Mouse (Mus musculus): ENCODE measurements around the gene Phf21a.

Gene Phf21a

GRCm38 (mm10) chr2:92240816-92241215 lies 147.9 kb downstream of the Phf21a start:
- no peak for DNase-seq

- no peak for DNase-seq
These were observed 148.4 kb downstream of the Phf21a start for GRCm38 (mm10) chr2:92241317-92241716.

- no peak for DNase-seq
These were observed 153.2 kb downstream of the Phf21a start for GRCm38 (mm10) chr2:92246112-92246511.

GRCm38 (mm10) chr2:92247711-92248110 lies 154.8 kb downstream of the Phf21a start:
- DNase-seq, result no peak

GRCm38 (mm10) chr2:92250472-92250871 lies 157.6 kb downstream of the Phf21a start:
- DNase-seq, result no peak

GRCm38 (mm10) chr2:92253777-92254176 lies 160.9 kb downstream of the Phf21a start:
- DNase-seq, result no peak

GRCm38 (mm10) chr2:92256141-92256540 lies 163.2 kb downstream of the Phf21a start:
- no peak for DNase-seq

- DNase-seq, result peak; percentile 12
These were observed 164.5 kb downstream of the Phf21a start for GRCm38 (mm10) chr2:92257372-92257956.

- DNase-seq, result no peak
These were observed 167.0 kb downstream of the Phf21a start for GRCm38 (mm10) chr2:92259924-92260323.

- no peak for DNase-seq
These were observed 173.2 kb downstream of the Phf21a start for GRCm38 (mm10) chr2:92266100-92266617.

GRCm38 (mm10) chr2:92269227-92269626 lies 176.3 kb downstream of the Phf21a start:
- DNase-seq, result no peak

GRCm38 (mm10) chr2:92272510-92272909 lies 179.6 kb downstream of the Phf21a start:
- DNase-seq, result no peak

- no peak for DNase-seq
These were observed 180.3 kb downstream of the Phf21a start for GRCm38 (mm10) chr2:92273101-92273801.

GRCm38 (mm10) chr2:92273802-92274183 lies 180.9 kb downstream of the Phf21a start:
- no peak for DNase-seq

- DNase-seq, result no peak
These were observed 184.9 kb downstream of the Phf21a start for GRCm38 (mm10) chr2:92277787-92278186.

- DNase-seq, result no peak
These were observed 185.7 kb downstream of the Phf21a start for GRCm38 (mm10) chr2:92278663-92279062.

- DNase-seq, result no peak
These were observed 186.5 kb downstream of the Phf21a start for GRCm38 (mm10) chr2:92279398-92279797.

GRCm38 (mm10) chr2:92285597-92285996 lies 192.7 kb downstream of the Phf21a start:
- no peak for DNase-seq

GRCm38 (mm10) chr2:92289335-92289734 lies 196.4 kb downstream of the Phf21a start:
- DNase-seq, result no peak

GRCm38 (mm10) chr2:92291526-92291925 lies 198.6 kb downstream of the Phf21a start:
- DNase-seq, result no peak

- DNase-seq, result peak; percentile 92
These were observed 203.5 kb downstream of the Phf21a start for GRCm38 (mm10) chr2:92296402-92296801.

- DNase-seq, result peak; percentile 11
These were observed 207.0 kb downstream of the Phf21a start for GRCm38 (mm10) chr2:92299896-92300295.

GRCm38 (mm10) chr2:92301849-92302607 lies 209.1 kb downstream of the Phf21a start:
- no peak for DNase-seq

GRCm38 (mm10) chr2:92312542-92312941 lies 219.6 kb downstream of the Phf21a start:
- DNase-seq, result no peak
